Mouse (Mus musculus): ENCODE results near the gene Apba3.

DNA sequence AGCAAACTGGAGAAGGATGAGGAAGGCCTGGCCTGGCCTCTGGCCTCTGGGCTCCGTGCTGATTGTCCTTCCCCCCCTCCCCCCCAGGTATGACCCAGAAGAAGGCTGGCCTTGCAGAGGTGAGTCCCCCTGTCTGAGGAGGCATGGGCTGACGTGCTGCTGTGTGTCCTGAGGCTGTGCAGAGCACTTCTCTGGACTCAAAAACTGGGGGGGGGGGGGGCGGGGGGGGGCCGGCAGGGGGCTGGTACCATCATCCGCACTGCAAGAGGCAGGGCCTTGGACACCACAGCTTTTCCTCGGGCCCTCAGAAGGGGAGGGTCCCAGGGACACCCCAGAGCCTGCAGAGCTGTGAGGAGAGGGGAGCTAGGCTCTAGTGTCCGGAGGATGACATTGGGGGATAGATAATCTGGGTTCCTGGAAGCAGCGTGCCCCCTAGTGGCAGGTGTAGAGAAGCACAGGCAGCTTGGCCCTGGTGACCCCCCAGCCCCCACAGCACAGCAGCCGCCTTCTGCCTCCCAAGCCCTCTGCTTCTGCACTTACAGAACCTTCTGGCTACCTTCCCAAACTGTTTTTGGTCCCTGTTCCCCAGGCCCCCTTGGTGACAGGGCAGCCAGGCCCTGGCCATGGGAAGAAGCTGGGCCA lies 38.0 kb downstream of the Apba3 start:
- no peak for TF ChIP-seq MAFK (IDR thresholded peaks at IDR 0.05; ENCODE audit: insufficient read depth, low read depth, low read length)
- TF ChIP-seq ZC3H11A (IDR thresholded peaks at IDR 0.05; ENCODE audit: borderline replicate concordance, low read depth, low read length) = no peak
- TF ChIP-seq ZNF384 (IDR thresholded peaks at IDR 0.05; ENCODE audit: low read depth, low read length) = no peak

Data from ES-E14 (cell line).